Mouse (Mus musculus) testis, adult 2 months (tissue): ENCODE results near the gene Akap12. TPM values are rescaled to one million over a fixed set of nuclear protein-coding genes. Genes with fewer than 3 reads are reported as not detected.
A peak's percentile ranks its signal among the peaks of the same experiment; 100 is the strongest.

Experiments
- H3K27ac ChIP-seq: fragments of 200-500 bp; 2 replicates; pipeline ENCODE4 v1.5.1; 2012; ENCODE audit warnings: low read depth, low read length; ENCODE audit not compliant: control insufficient read depth, insufficient read depth
- H3K27me3 ChIP-seq: fragments of 200-500 bp; 2 replicates; pipeline ENCODE4 v1.6.1; 2012; ENCODE audit warnings: mild to moderate bottlenecking, low read length, moderate library complexity; ENCODE audit not compliant: control insufficient read depth, insufficient read depth
- H3K36me3 ChIP-seq: fragments of 200-500 bp; 2 replicates; pipeline ENCODE4 v1.6.1; 2012; ENCODE audit warnings: mild to moderate bottlenecking, low read length; ENCODE audit not compliant: control insufficient read depth, insufficient read depth
- H3K4me1 ChIP-seq: fragments of 200-500 bp; 2 replicates; pipeline ENCODE4 v1.6.1; 2012; ENCODE audit warnings: low read length; ENCODE audit not compliant: control insufficient read depth, insufficient read depth
- H3K4me3 ChIP-seq: fragments of 200-500 bp; 2 replicates; pipeline ENCODE4 v1.5.1; 2012; ENCODE audit warnings: low read depth, mild to moderate bottlenecking, low read length, moderate library complexity, mixed read lengths; ENCODE audit not compliant: control insufficient read depth
- CTCF ChIP-seq: fragments of 200-500 bp; IDR thresholded peaks from 2 replicates; pipeline ENCODE4 v1.5.1; 2012; ENCODE audit warnings: low read depth, mild to moderate bottlenecking, inconsistent platforms, low read length, moderate library complexity; ENCODE audit not compliant: control insufficient read depth, insufficient read depth, insufficient replicate concordance
- POLR2A ChIP-seq: fragments of 200-500 bp; IDR thresholded peaks from 2 replicates; pipeline ENCODE4 v1.6.1; 2012; ENCODE audit warnings: low read depth, mild to moderate bottlenecking, inconsistent platforms, low read length, moderate library complexity; ENCODE audit not compliant: control insufficient read depth
- polyA plus RNA-seq: library from polyadenylated mRNA; depleted of rRNA; stranded (reverse); fragments of >200 nt; gene quantifications from 2 replicates; pipeline ENCODE4 v1.2.3, GENCODE M21; 2012

The Akap12 gene
- polyA plus RNA-seq, 1 experiment, result 446 TPM

DNA sequence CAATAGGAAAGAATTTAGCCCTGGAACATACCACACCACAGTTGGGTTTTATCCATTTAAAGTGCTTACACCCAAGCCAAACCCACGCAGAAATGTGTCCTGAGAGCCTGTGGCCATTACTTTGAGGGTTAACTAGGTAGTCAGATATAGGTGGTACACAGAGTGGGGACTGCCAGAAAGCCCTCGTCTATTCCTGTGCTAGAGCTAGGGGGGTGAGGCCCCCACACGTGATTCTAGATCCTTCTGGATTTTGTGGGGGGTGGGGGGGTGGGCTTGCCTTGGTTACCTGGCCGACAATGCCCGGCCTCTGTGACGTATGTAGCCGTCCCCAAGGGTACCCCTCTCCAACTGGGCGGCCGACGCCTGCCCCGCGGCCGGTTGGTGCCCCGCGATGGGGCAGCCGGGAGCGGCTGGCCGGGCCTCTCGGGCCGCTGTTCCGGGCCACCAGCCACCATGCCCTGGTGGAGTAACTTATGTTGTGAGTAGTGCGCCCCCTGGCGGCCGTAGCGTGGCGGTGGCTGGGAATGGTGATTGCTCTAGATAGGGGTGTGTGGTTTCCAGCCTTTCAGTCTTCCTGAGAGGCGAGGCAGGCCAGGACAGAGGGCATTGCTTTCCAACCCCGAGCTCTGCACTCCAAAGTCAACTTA lies 80.4 kb downstream of the Akap12 start:
- Histone ChIP-seq H3K4me3 (peak overlapping the region; percentile 90), H3K4me1 (peaks cover 14% of the 10 kb centered on the region), H3K27ac (peak overlapping the region; percentile 96), H3K27me3 (no peaks in the 10 kb centered on the region), H3K36me3 (no peaks in the 10 kb centered on the region)
- TF ChIP-seq CTCF, result peak; percentile 92
- TF ChIP-seq POLR2A, result peak; percentile 39; the same call in 1 of the 2 replicates

DNA sequence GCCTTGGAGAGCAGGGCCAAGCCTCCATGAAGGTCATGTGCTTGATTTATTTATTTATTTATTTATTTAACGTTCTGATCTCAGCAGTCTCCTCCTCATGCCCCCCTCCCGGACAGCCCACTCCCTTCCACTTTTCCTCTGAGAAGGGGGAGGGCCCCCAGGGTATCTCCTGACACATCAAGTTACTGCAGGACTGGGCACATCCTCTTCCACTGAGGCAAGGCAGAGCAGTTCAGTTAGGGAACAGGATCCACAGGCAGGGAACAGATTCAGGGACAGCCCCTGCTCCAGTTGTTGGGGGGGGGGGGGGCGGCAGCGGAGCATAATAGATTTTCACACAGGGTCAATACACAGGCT lies 80.9 kb downstream of the Akap12 start:
- Histone ChIP-seq H3K27ac (peak overlapping the region; percentile 96), H3K27me3 (no peaks in the 10 kb centered on the region), H3K36me3 (no peaks in the 10 kb centered on the region), H3K4me1 (peaks cover 14% of the 10 kb centered on the region), H3K4me3 (peak overlapping the region; percentile 90)
- TF ChIP-seq POLR2A (no peak), CTCF (no peak)

DNA sequence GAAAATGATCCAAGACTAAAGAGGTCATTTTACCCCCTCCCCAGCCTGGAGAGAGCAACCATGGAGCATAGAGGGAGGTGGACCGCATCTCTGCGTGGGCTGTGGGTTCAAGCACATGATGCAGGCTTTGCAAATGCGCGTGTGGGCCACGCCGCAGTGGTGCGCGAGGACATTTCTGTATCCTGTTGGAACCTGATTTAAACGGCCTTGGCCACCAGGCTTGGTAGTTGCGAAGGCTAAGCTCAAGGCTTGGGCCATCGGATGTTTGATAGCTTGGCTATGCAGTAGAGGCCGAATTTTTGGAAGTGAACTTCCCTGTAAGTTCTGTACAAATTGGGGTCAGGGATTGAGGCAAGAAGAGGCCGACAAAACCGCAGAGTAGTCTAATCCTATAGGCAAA lies 81.4 kb downstream of the Akap12 start:
- Histone ChIP-seq H3K27ac (peak overlapping the region; percentile 96), H3K4me3 (peak overlapping the region; percentile 90), H3K36me3 (no peaks in the 10 kb centered on the region), H3K4me1 (peaks cover 14% of the 10 kb centered on the region), H3K27me3 (no peaks in the 10 kb centered on the region)
- TF ChIP-seq POLR2A, result peak; percentile 83; the same call in 1 of the 2 replicates
- TF ChIP-seq CTCF, result peak; percentile 19; the same call in 1 of the 2 replicates

DNA sequence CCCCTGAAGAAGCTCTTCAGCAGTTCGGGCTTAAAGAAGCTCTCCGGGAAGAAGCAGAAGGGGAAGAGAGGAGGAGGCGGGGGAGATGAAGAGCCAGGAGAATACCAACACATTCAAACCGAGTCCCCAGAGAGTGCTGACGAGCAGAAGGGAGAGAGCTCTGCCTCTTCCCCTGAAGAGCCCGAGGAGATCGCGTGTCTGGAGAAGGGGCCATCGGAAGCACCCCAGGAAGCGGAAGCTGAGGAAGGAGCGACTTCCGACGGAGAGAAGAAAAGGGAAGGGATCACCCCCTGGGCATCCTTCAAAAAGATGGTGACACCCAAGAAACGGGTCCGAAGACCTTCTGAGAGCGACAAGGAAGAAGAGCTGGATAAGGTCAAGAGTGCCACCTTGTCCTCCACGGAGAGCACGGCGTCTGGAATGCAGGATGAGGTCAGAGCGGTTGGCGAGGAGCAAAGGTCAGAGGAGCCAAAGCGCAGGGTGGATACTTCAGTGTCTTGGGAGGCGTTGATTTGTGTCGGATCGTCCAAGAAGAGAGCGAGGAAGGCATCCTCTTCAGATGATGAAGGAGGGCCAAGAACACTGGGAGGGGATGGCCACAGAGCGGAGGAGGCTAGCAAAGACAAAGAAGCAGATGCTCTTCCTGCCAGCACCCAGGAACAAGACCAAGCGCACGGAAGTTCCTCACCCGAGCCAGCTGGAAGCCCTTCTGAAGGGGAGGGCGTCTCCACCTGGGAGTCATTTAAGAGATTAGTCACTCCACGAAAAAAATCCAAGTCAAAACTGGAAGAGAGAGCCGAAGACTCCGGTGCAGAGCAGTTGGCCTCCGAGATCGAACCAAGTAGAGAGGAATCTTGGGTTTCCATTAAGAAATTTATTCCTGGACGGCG lies 88.4 kb downstream of the Akap12 start:
- TF ChIP-seq CTCF (no peak), POLR2A (no peak)
- Histone ChIP-seq H3K36me3 (no peaks in the 10 kb centered on the region), H3K4me1 (peaks cover 4% of the 10 kb centered on the region; the same call in 1 of the 2 replicates), H3K4me3 (peak overlapping the region; percentile 33), H3K27me3 (no peaks in the 10 kb centered on the region), H3K27ac (no peak overlapping the region)

DNA sequence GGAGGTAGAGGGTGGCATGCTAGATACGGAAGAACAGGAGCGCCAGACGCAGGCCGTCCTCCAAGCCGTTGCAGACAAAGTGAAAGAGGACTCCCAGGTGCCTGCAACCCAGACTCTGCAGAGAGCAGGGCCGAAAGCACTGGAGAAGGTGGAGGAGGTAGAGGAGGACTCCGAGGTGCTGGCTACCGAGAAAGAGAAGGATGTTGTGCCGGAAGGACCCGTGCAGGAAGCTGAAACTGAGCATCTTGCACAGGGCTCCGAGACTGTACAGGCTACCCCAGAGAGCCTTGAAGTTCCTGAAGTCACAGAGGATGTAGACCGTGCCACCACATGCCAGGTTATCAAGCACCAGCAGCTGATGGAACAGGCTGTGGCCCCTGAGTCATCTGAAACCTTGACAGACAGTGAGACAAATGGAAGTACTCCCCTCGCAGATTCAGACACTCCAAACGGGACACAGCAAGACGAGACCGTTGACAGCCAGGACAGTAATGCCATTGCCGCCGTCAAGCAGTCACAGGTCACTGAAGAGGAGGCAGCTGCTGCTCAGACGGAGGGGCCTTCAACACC lies 89.8 kb downstream of the Akap12 start:
- no peak overlapping the region for H3K4me3 ChIP-seq
- TF ChIP-seq CTCF (no peak), POLR2A (no peak)
- no peaks in the 10 kb centered on the region for H3K27me3 ChIP-seq
- peaks cover 4% of the 10 kb centered on the region; the same call in 1 of the 2 replicates for H3K4me1 ChIP-seq
- no peaks in the 10 kb centered on the region for H3K36me3 ChIP-seq
- H3K27ac ChIP-seq, result no peak overlapping the region

DNA sequence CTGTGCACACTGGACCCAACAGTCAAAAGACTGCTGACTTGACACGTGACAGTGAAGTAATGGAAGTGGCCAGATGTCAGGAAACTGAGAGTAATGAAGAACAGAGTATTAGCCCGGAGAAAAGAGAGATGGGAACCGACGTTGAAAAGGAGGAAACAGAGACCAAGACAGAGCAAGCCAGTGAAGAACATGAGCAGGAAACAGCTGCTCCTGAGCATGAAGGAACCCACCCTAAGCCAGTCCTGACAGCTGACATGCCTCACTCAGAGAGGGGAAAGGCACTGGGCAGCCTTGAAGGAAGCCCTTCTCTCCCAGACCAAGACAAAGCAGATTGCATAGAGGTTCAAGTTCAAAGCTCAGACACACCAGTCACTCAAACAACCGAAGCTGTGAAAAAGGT lies 90.5 kb downstream of the Akap12 start:
- H3K4me1 ChIP-seq, result peaks cover 4% of the 10 kb centered on the region; the same call in 1 of the 2 replicates
- H3K36me3 ChIP-seq, result no peaks in the 10 kb centered on the region
- TF ChIP-seq CTCF (no peak), POLR2A (no peak)
- no peaks in the 10 kb centered on the region for H3K27me3 ChIP-seq
- no peak overlapping the region for H3K4me3 ChIP-seq
- H3K27ac ChIP-seq, result no peak overlapping the region

DNA sequence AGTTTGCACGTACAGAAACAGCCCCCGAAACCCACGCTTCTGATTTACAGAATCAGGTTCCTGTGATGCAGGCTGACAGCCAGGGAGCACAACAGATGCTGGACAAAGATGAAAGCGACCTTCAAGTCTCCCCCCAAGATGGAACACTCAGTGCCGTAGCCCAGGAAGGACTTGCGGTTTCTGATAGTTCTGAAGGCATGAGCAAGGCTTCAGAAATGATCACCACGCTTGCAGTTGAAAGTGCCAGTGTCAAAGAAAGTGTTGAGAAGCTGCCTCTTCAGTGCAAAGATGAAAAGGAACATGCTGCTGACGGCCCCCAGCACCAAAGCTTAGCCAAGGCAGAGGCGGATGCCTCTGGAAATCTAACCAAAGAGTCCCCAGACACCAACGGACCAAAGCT lies 91.3 kb downstream of the Akap12 start:
- no peak overlapping the region for H3K4me3 ChIP-seq
- no peaks in the 10 kb centered on the region for H3K27me3 ChIP-seq
- 0 out of 2 replicates have a peak overlapping the region, but pooled peaks have one; percentile 52 for H3K27ac ChIP-seq
- TF ChIP-seq POLR2A (no peak), CTCF (no peak)
- H3K36me3 ChIP-seq, result no peaks in the 10 kb centered on the region
- H3K4me1 ChIP-seq, result peaks cover 4% of the 10 kb centered on the region; the same call in 1 of the 2 replicates
